Mouse (Mus musculus): ENCODE data around the gene Hmga1b. TPM values are rescaled to one million over a fixed set of nuclear protein-coding genes. Genes with fewer than 3 reads are reported as not detected.
"Not testable (repeated sequence)": the region's sequence is repeated elsewhere in the genome, so short reads cannot be mapped to it uniquely, and the experiment has no call there.

Hmga1b gene
- total RNA-seq, 4 experiments from 2014 or later = 9.3 to 13.1 (median 11.6) TPM

GRCm38 (mm10) chr11:120784064-120784791 is 21.6 kb downstream of the Hmga1b start, which contains the start of the genes Rfng and Gps1:
Rfng (minus strand) TSS chr11:120784207.
Gps1 (plus strand) TSS chr11:120784272.
- DNase-seq = peak; percentile 73

- DNase-seq = no peak
These were observed 22.6 kb downstream of the Hmga1b start for GRCm38 (mm10) chr11:120785145-120785544.

- DNase-seq = not testable (repeated sequence)
These were observed 25.9 kb downstream of the Hmga1b start for GRCm38 (mm10) chr11:120788460-120788859.

GRCm38 (mm10) chr11:120789355-120789754 is 26.8 kb downstream of the Hmga1b start:
- no peak for DNase-seq

- DNase-seq = no peak
These were observed 27.2 kb downstream of the Hmga1b start for GRCm38 (mm10) chr11:120789810-120790209.

- no peak for DNase-seq
These were observed 30.1 kb downstream of the Hmga1b start for GRCm38 (mm10) chr11:120792652-120793051.

GRCm38 (mm10) chr11:120795756-120796613 is 33.4 kb downstream of the Hmga1b start, which contains the start of gene Dus1l:
Dus1l (minus strand) TSS chr11:120796403.
- peak; percentile 92 for DNase-seq

GRCm38 (mm10) chr11:120796614-120796946 is 34.0 kb downstream of the Hmga1b start:
- no peak for DNase-seq

GRCm38 (mm10) chr11:120798244-120798643 is 35.6 kb downstream of the Hmga1b start:
- no peak for DNase-seq

GRCm38 (mm10) chr11:120799316-120799890 is 36.8 kb downstream of the Hmga1b start:
- DNase-seq = no peak

GRCm38 (mm10) chr11:120800061-120800904 is 37.7 kb downstream of the Hmga1b start:
- DNase-seq = peak; percentile 88

GRCm38 (mm10) chr11:120804274-120804673 is 41.7 kb downstream of the Hmga1b start:
- DNase-seq = no peak

- no peak for DNase-seq
These were observed 42.2 kb downstream of the Hmga1b start for GRCm38 (mm10) chr11:120804769-120805168.

GRCm38 (mm10) chr11:120805375-120806298 is 43.0 kb downstream of the Hmga1b start:
- DNase-seq = no peak

- DNase-seq = peak; percentile 55
These were observed 45.4 kb downstream of the Hmga1b start for GRCm38 (mm10) chr11:120808010-120808409.

GRCm38 (mm10) chr11:120812068-120812467 is 49.5 kb downstream of the Hmga1b start:
- no peak for DNase-seq
